Mouse (Mus musculus) hindbrain, embryonic 16.5 days (tissue): ENCODE results near the gene Tmem145. TPM values are rescaled to one million over a fixed set of nuclear protein-coding genes. Genes with fewer than 3 reads are reported as not detected.

ENCODE experiments used
- ATAC-seq: fragments of 200-750 bp; cut with Nextera tagmentation; 2 replicates; pipeline ENCODE4 v1.8.0; 2017; ENCODE audit warnings: moderate TSS enrichment, moderate library complexity
- H3K27ac ChIP-seq: fragments of 300-500 bp; sonication (generic); 2 replicates; pipeline ENCODE4 v1.5.1; 2014; ENCODE audit warnings: low read depth, mild to moderate bottlenecking, control low read depth, low read length, moderate library complexity
- H3K27me3 ChIP-seq: fragments of 300-500 bp; sonication (generic); replicated peaks from 2 replicates; pipeline ENCODE4 v1.6.1; 2014; ENCODE audit warnings: low read length; ENCODE audit not compliant: control insufficient read depth, insufficient read depth
- H3K36me3 ChIP-seq: fragments of 300-500 bp; sonication (generic); 2 replicates; pipeline ENCODE4 v1.6.1; 2014; ENCODE audit warnings: mild to moderate bottlenecking, low read length, moderate library complexity, mixed read lengths; ENCODE audit not compliant: control insufficient read depth, insufficient read depth
- H3K4me1 ChIP-seq: fragments of 300-500 bp; sonication (generic); 2 replicates; pipeline ENCODE4 v1.6.1; 2014; ENCODE audit warnings: low read depth, low read length; ENCODE audit not compliant: control insufficient read depth, insufficient read depth
- H3K4me2 ChIP-seq: fragments of 300-500 bp; sonication (generic); 2 replicates; pipeline ENCODE4 v1.6.1; 2014; ENCODE audit warnings: mild to moderate bottlenecking, low read length, control low read depth, moderate library complexity
- H3K4me3 ChIP-seq: fragments of 300-500 bp; sonication (generic); 2 replicates; pipeline ENCODE4 v1.5.1; 2014; ENCODE audit warnings: mild to moderate bottlenecking, low read length, control low read depth, moderate library complexity
- H3K9ac ChIP-seq: fragments of 300-500 bp; sonication (generic); 2 replicates; pipeline ENCODE4 v1.6.1; 2014; ENCODE audit warnings: low read depth, mild to moderate bottlenecking, control low read depth, low read length, moderate library complexity
- H3K9me3 ChIP-seq: fragments of 300-500 bp; sonication (generic); 2 replicates; pipeline ENCODE4 v1.6.1; 2014; ENCODE audit warnings: mild to moderate bottlenecking, low read length, moderate library complexity; ENCODE audit not compliant: control insufficient read depth
- WGBS: fragments of 180-500 bp; shearing (Covaris S2); extraction: QIAGEN DNeasy Blood & Tissue Kit; methylation state at CpG from one replicate; pipeline ENCODE4 v1.1.7; 2014; 5-methylcytosine and 5-hydroxymethylcytosine counted together
- polyA plus RNA-seq: library from polyadenylated mRNA; unstranded; fragments of >200 nt; fragmentation: Nextera tagmentation; extraction: Ambion mirVana; gene quantifications from 2 replicates; pipeline ENCODE4 v1.2.1, GENCODE M21; 2015

The Tmem145 gene
- polyA plus RNA-seq, 1 experiment from 2014 or later = 78.7 TPM

- peaks cover 10% of the 10 kb centered on the region for H3K4me1 ChIP-seq
- H3K9ac ChIP-seq = no peak within 1 kb of the TSS
- H3K27ac ChIP-seq = no peak within 1 kb of the TSS
- H3K27me3 ChIP-seq = no peaks in the 10 kb centered on the region
- H3K36me3 ChIP-seq = no peaks in the 10 kb centered on the region
- WGBS = 60% methylated on average over 18 of the region's 19 CpGs
- no peaks in the 10 kb centered on the region for H3K9me3 ChIP-seq
- H3K4me3 ChIP-seq = peak within 1 kb of the TSS; percentile 11; the same call in 1 of the 2 replicates
- ATAC-seq = peak; percentile 46
- peak within 1 kb of the TSS; percentile 34 for H3K4me2 ChIP-seq
These were observed 4.8 kb upstream of the Tmem145 start, which contains the start of gene Prr19 for GRCm38 (mm10) chr7:25301063-25301462. Gene Prr19, plus strand, starts transcription at chr7:25301411.

- Histone ChIP-seq H3K27me3 (no peaks in the 10 kb centered on the region), H3K27ac (no peak overlapping the region), H3K36me3 (no peaks in the 10 kb centered on the region), H3K4me2 (no peak overlapping the region), H3K9me3 (no peaks in the 10 kb centered on the region), H3K4me3 (no peak overlapping the region), H3K9ac (no peak overlapping the region), H3K4me1 (peaks cover 7% of the 10 kb centered on the region)
- ATAC-seq = no peak
- WGBS = 72% methylated on average over 9 of the region's 9 CpGs
These were observed 2.8 kb upstream of the Tmem145 start for GRCm38 (mm10) chr7:25303003-25303684.

GRCm38 (mm10) chr7:25303685-25304006, 2.3 kb upstream of the Tmem145 start:
- H3K4me2 ChIP-seq = no peak overlapping the region
- no peak for ATAC-seq
- no peaks in the 10 kb centered on the region for H3K27me3 ChIP-seq
- no peaks in the 10 kb centered on the region for H3K36me3 ChIP-seq
- no peak overlapping the region for H3K9ac ChIP-seq
- H3K4me3 ChIP-seq = no peak overlapping the region
- H3K4me1 ChIP-seq = peaks cover 7% of the 10 kb centered on the region
- H3K9me3 ChIP-seq = no peaks in the 10 kb centered on the region
- H3K27ac ChIP-seq = no peak overlapping the region
- 69% methylated on average over 3 of the region's 3 CpGs for WGBS

- Histone ChIP-seq H3K4me2 (peak overlapping the region; percentile 87), H3K4me3 (peak overlapping the region; percentile 75), H3K9me3 (no peaks in the 10 kb centered on the region), H3K27ac (peak overlapping the region; percentile 86), H3K9ac (peak overlapping the region; percentile 87), H3K36me3 (no peaks in the 10 kb centered on the region), H3K27me3 (no peaks in the 10 kb centered on the region), H3K4me1 (peaks cover 7% of the 10 kb centered on the region)
- ATAC-seq = peak; percentile 19; the same call in 1 of the 2 replicates
- 0% methylated on average over 2 of the region's 2 CpGs for WGBS
These were observed 425 bp upstream of the Tmem145 start for GRCm38 (mm10) chr7:25305481-25305880.

- H3K9ac ChIP-seq = peak overlapping the region; percentile 87
- peak overlapping the region; percentile 75 for H3K4me3 ChIP-seq
- peak overlapping the region; percentile 87 for H3K4me2 ChIP-seq
- H3K36me3 ChIP-seq = no peaks in the 10 kb centered on the region
- no peaks in the 10 kb centered on the region for H3K9me3 ChIP-seq
- peak overlapping the region; percentile 86 for H3K27ac ChIP-seq
- no peak for ATAC-seq
- WGBS = 34% methylated on average over 2 of the region's 2 CpGs
- H3K4me1 ChIP-seq = peaks cover 7% of the 10 kb centered on the region
- peaks cover 2% of the 10 kb centered on the region; the same call in 1 of the 2 replicates for H3K27me3 ChIP-seq
These were observed 699 bp downstream of the Tmem145 start for GRCm38 (mm10) chr7:25306614-25306996.

- no peak overlapping the region for H3K27ac ChIP-seq
- peaks cover 7% of the 10 kb centered on the region for H3K4me1 ChIP-seq
- WGBS = 62% methylated on average over 17 of the region's 17 CpGs
- no peaks in the 10 kb centered on the region for H3K36me3 ChIP-seq
- no peak overlapping the region for H3K4me3 ChIP-seq
- no peaks in the 10 kb centered on the region for H3K9me3 ChIP-seq
- H3K9ac ChIP-seq = no peak overlapping the region
- ATAC-seq = no peak
- peaks cover 22% of the 10 kb centered on the region for H3K27me3 ChIP-seq
- no peak overlapping the region for H3K4me2 ChIP-seq
These were observed 2.9 kb downstream of the Tmem145 start for GRCm38 (mm10) chr7:25308702-25309318.

- Histone ChIP-seq H3K4me2 (no peak overlapping the region), H3K27me3 (peaks cover 25% of the 10 kb centered on the region), H3K9me3 (no peaks in the 10 kb centered on the region), H3K4me3 (no peak overlapping the region), H3K36me3 (no peaks in the 10 kb centered on the region), H3K27ac (no peak overlapping the region), H3K9ac (no peak overlapping the region), H3K4me1 (peaks cover 7% of the 10 kb centered on the region)
- 88% methylated on average over 9 of the region's 9 CpGs for WGBS
- no peak for ATAC-seq
These were observed 3.5 kb downstream of the Tmem145 start for GRCm38 (mm10) chr7:25309425-25309824.

- no peak for ATAC-seq
- no peaks in the 10 kb centered on the region for H3K9me3 ChIP-seq
- H3K4me2 ChIP-seq = no peak overlapping the region
- no peak overlapping the region for H3K27ac ChIP-seq
- H3K27me3 ChIP-seq = peaks cover 28% of the 10 kb centered on the region
- peaks cover 15% of the 10 kb centered on the region for H3K4me1 ChIP-seq
- no peak overlapping the region for H3K9ac ChIP-seq
- no peak overlapping the region for H3K4me3 ChIP-seq
- 74% methylated on average over 11 of the region's 11 CpGs for WGBS
- no peaks in the 10 kb centered on the region for H3K36me3 ChIP-seq
These were observed 5.3 kb downstream of the Tmem145 start for GRCm38 (mm10) chr7:25311193-25311592.

GRCm38 (mm10) chr7:25313325-25313724, 7.4 kb downstream of the Tmem145 start:
- Histone ChIP-seq H3K36me3 (no peaks in the 10 kb centered on the region), H3K9ac (no peak overlapping the region), H3K4me1 (peaks cover 17% of the 10 kb centered on the region), H3K4me2 (no peak overlapping the region), H3K27ac (no peak overlapping the region), H3K4me3 (no peak overlapping the region), H3K27me3 (peaks cover 28% of the 10 kb centered on the region), H3K9me3 (no peaks in the 10 kb centered on the region)
- no peak for ATAC-seq
- WGBS = 56% methylated on average over 7 of the region's 7 CpGs
